Mouse (Mus musculus) thymus, postnatal 36 days (tissue): ENCODE measurements around the gene Chst5.
"Not testable (repeated sequence)": the region's sequence is repeated elsewhere in the genome, so short reads cannot be mapped to it uniquely, and the experiment has no call there.

Experiments
- DNase-seq, 2 experiments: peaks; one replicate each; pipeline ENCODE4 v3.0.0; 2022; ENCODE audit warnings: mixed read lengths in 2 of 2

The Chst5 gene

GRCm38 (mm10) chr8:111909621-111910450, at the start of gene Chst5:
Gene Chst5, minus strand, starts transcription at chr8:111910447.
- DNase-seq = no peak

- no peak for DNase-seq
Measured at GRCm38 (mm10) chr8:111957231-111957630, 47.0 kb upstream of the Chst5 start.

- DNase-seq = no peak
Measured at GRCm38 (mm10) chr8:111955879-111956278, 45.6 kb upstream of the Chst5 start.

- DNase-seq = no peak
Measured at GRCm38 (mm10) chr8:111954844-111955594, 44.8 kb upstream of the Chst5 start.

- no peak for DNase-seq
Measured at GRCm38 (mm10) chr8:111951936-111952335, 41.7 kb upstream of the Chst5 start.

GRCm38 (mm10) chr8:111951317-111951716, 41.1 kb upstream of the Chst5 start:
- DNase-seq = no peak

GRCm38 (mm10) chr8:111950846-111951245, 40.6 kb upstream of the Chst5 start:
- no peak for DNase-seq

- no peak for DNase-seq
Measured at GRCm38 (mm10) chr8:111947954-111948353, 37.7 kb upstream of the Chst5 start.

- no peak for DNase-seq
Measured at GRCm38 (mm10) chr8:111947144-111947543, 36.9 kb upstream of the Chst5 start.

GRCm38 (mm10) chr8:111943544-111943943, 33.3 kb upstream of the Chst5 start:
- DNase-seq = no peak

GRCm38 (mm10) chr8:111941101-111941454, 30.8 kb upstream of the Chst5 start:
- DNase-seq = peak; percentile 50 to 66

- peak; percentile 93 to 95 for DNase-seq
Measured at GRCm38 (mm10) chr8:111940171-111941100, 30.2 kb upstream of the Chst5 start, which contains the start of gene Gabarapl2. Gene Gabarapl2, plus strand, starts transcription at chr8:111940703.

- peak; percentile 11 to 35 for DNase-seq
Measured at GRCm38 (mm10) chr8:111939516-111940142, 29.4 kb upstream of the Chst5 start.

- DNase-seq = not testable (repeated sequence)
Measured at GRCm38 (mm10) chr8:111938076-111938985, 28.1 kb upstream of the Chst5 start.

GRCm38 (mm10) chr8:111937184-111937583, 26.9 kb upstream of the Chst5 start:
- DNase-seq = no peak

GRCm38 (mm10) chr8:111934201-111934600, 24.0 kb upstream of the Chst5 start:
- DNase-seq = no peak

GRCm38 (mm10) chr8:111933348-111934076, 23.3 kb upstream of the Chst5 start, which contains the start of gene Tmem231:
Gene Tmem231, minus strand, starts transcription at chr8:111933881.
- DNase-seq = peak; percentile 82 to 89

GRCm38 (mm10) chr8:111932580-111933336, 22.5 kb upstream of the Chst5 start:
- DNase-seq = peak in 1 of 2 experiments; percentile 23

GRCm38 (mm10) chr8:111931721-111932120, 21.5 kb upstream of the Chst5 start:
- DNase-seq = no peak
